Mouse (Mus musculus) ES-Bruce4 (cell line): Measurements from ENCODE around the gene Znhit1.

ENCODE experiments used
- CTCF ChIP-seq: IDR thresholded peaks from one replicate; pipeline ENCODE4 v1.8.1; 2011; ENCODE audit warnings: low read depth, low read length
- EP300 ChIP-seq: IDR thresholded peaks from 2 replicates; pipeline ENCODE4 v1.6.1; 2011; ENCODE audit warnings: low read depth, low read length; ENCODE audit not compliant: insufficient read depth
- POLR2A ChIP-seq: IDR thresholded peaks from one replicate; pipeline ENCODE4 v1.8.1; 2011; ENCODE audit warnings: low read length; ENCODE audit not compliant: insufficient read depth

- TF ChIP-seq CTCF (no peak), POLR2A (peak; percentile 93), EP300 (peak; percentile 75)
These were observed 46.8 kb downstream of the Znhit1 start for GRCm38 (mm10) chr5:136940845-136941560.
